Mouse (Mus musculus): ENCODE measurements around the gene Bco1.

GRCm38 (mm10) chr8:117115094-117115493 lies 19.4 kb downstream of the Bco1 start:
- TF ChIP-seq CTCF (IDR thresholded peaks at IDR 0.05) (no peak), POLR2A (IDR thresholded peaks at IDR 0.05; ENCODE audit: insufficient read depth, low read depth, low read length) (no peak), EP300 (IDR thresholded peaks at IDR 0.05; ENCODE audit: insufficient read depth, low read depth, low read length) (no peak)

All from heart, adult 2 months (tissue).